Mouse (Mus musculus): ENCODE results near the gene Cyp2b10. TPM values are rescaled to one million over a fixed set of nuclear protein-coding genes. Genes with fewer than 3 reads are reported as not detected.

The Cyp2b10 gene
- polyA plus RNA-seq, 1 experiment from 2014 or later: not detected

DNA sequence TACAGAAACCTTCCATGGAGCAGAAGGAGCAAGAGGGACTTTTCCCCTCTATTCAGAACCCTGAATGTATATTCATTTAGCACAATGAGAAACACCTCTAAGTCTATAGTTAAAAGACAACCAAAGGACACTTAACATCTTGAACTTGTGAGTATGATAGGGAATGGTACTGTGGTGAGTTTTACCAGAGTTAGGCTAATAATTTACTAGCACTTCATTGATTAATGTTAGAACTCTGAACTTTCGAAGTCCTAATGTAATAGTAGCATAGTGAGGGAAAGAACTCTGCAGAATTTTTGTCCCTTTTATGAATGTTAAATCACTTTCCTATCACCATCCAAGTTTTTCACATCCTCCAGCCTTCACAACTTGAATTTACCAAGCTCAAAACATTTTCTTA lies 22.0 kb downstream of the Cyp2b10 start:
- H3K9ac ChIP-seq: no peak overlapping the region
- ATAC-seq (ENCODE audit: low FRiP score): no peak
- H3K27ac ChIP-seq: no peak overlapping the region
- H3K36me3 ChIP-seq: no peaks in the 10 kb centered on the region
- H3K9me3 ChIP-seq (replicated peaks): no peaks in the 10 kb centered on the region
- no peaks in the 10 kb centered on the region for H3K4me1 ChIP-seq
- no peaks in the 10 kb centered on the region for H3K27me3 ChIP-seq
- 74% methylated on average over 1 of the region's 1 CpGs for WGBS
- no peak overlapping the region for H3K4me2 ChIP-seq (replicated peaks)
- no peak overlapping the region for H3K4me3 ChIP-seq

- H3K4me2 ChIP-seq (replicated peaks): no peak overlapping the region
- no peak for ATAC-seq (ENCODE audit: low FRiP score)
Observed at GRCm38 (mm10) chr7:25945274-25945673, 47.9 kb downstream of the Cyp2b10 start.

More at GRCm38 (mm10) chr7:25945274-25945673, 47.9 kb downstream of the Cyp2b10 start:
- H3K4me1 ChIP-seq: no peaks in the 10 kb centered on the region
- no peak overlapping the region for H3K27ac ChIP-seq
- WGBS: 80% methylated on average over 1 of the region's 1 CpGs
- H3K36me3 ChIP-seq: no peaks in the 10 kb centered on the region
- H3K27me3 ChIP-seq: no peaks in the 10 kb centered on the region
- peaks cover 19% of the 10 kb centered on the region for H3K9me3 ChIP-seq (replicated peaks)
- H3K4me3 ChIP-seq: no peak overlapping the region
- no peak overlapping the region for H3K9ac ChIP-seq

Other genes starting within 250 kb of the Cyp2b10 start
- gene Bckdha, start 238.6 kb upstream of the Cyp2b10 start, polyA plus RNA-seq (2016; fragmentation: Nextera tagmentation; extraction: Ambion mirVana): 44.6 and 45.4 TPM in 2 replicates
- gene Exosc5, start 238.5 kb upstream of the Cyp2b10 start, polyA plus RNA-seq (2016; fragmentation: Nextera tagmentation; extraction: Ambion mirVana): 46.8 and 50.0 TPM in 2 replicates
- 3.5 and 4.6 TPM in 2 replicates for gene Tmem91, start 222.5 kb upstream of the Cyp2b10 start, polyA plus RNA-seq (2016; fragmentation: Nextera tagmentation; extraction: Ambion mirVana)
- gene B9d2, start 216.8 kb upstream of the Cyp2b10 start, polyA plus RNA-seq (2016; fragmentation: Nextera tagmentation; extraction: Ambion mirVana): 25.9 and 30.8 TPM in 2 replicates
- 1.6 and 1.8 TPM in 2 replicates for gene Tgfb1, start 210.6 kb upstream of the Cyp2b10 start, polyA plus RNA-seq (2016; fragmentation: Nextera tagmentation; extraction: Ambion mirVana)
- gene Ccdc97, start 178.5 kb upstream of the Cyp2b10 start, polyA plus RNA-seq (2016; fragmentation: Nextera tagmentation; extraction: Ambion mirVana): 32.8 and 36.0 TPM in 2 replicates
- gene Hnrnpul1, start 142.9 kb upstream of the Cyp2b10 start, polyA plus RNA-seq (2016; fragmentation: Nextera tagmentation; extraction: Ambion mirVana): 68.6 and 76.6 TPM in 2 replicates
- gene Axl, start 108.9 kb upstream of the Cyp2b10 start, polyA plus RNA-seq (2016; fragmentation: Nextera tagmentation; extraction: Ambion mirVana): 36.6 and 40.8 TPM in 2 replicates
- 1.8 TPM in 2 replicates for gene Cyp2s1, start 80.7 kb upstream of the Cyp2b10 start, polyA plus RNA-seq (2016; fragmentation: Nextera tagmentation; extraction: Ambion mirVana)
- not detected in 2 replicates for gene Cyp2b13, start 163.9 kb downstream of the Cyp2b10 start, polyA plus RNA-seq (2016; fragmentation: Nextera tagmentation; extraction: Ambion mirVana)

Measured in hindbrain, embryonic 12.5 days (tissue).